8 mouse cellular contexts compared by ENCODE assay signal in the genomic region with DNA sequence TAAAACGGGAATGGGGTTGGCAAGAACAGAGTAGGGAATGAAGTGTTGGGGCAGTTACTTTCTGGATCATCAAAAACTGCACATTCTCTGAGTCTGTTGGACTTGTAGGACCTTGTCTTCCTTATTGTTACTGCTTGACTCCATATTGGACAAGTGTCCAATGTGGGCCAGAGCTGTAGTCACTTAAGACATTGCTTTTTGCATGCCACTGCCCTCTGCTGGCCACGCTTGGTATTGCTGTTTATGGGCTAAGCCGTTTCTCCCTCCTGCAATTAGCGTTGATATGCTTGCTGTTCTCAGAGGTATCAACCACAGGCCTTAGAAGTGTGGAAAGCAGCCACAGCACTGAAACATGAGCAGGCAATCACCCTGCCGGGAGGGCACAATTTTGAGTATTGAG.
DNase-seq lines count a peak whose midpoint lies in the region; ATAC-seq and TF ChIP-seq lines count a peak whose summit lies in the region.

No protein-coding gene starts in this region.

- 32% methylated on average over 5 of the region's 5 CpGs for WGBS in heart, postnatal 0 days
- 34% methylated on average over 5 of the region's 5 CpGs for whole genome bisulfite sequencing in lung, postnatal 0 days

- H3K9ac ChIP-seq in heart, postnatal 0 days (replicated peaks; ENCODE audit: low read depth, low read length) = no peak overlapping the region
- H3K9ac ChIP-seq in lung, postnatal 0 days (replicated peaks; ENCODE audit: low read depth) = no peak overlapping the region

- no peak for TF ChIP-seq POLR2A in embryonic fibroblast, embryonic 13.5 days (IDR thresholded peaks at IDR 0.05; ENCODE audit: low read depth, low read length)

- H3K4me1 ChIP-seq in E14TG2a.4 (replicated peaks; ENCODE audit: low read depth, low read length) = no peaks in the 10 kb centered on the region
- H3K4me1 ChIP-seq in embryonic fibroblast, embryonic 13.5 days (ENCODE audit: control insufficient read depth, insufficient read depth, low read length) = no peaks in the 10 kb centered on the region
- H3K4me1 ChIP-seq in heart, postnatal 0 days (ENCODE audit: control insufficient read depth, insufficient read depth) = peaks cover 14% of the 10 kb centered on the region; the same call in 1 of the 2 replicates
- H3K4me1 ChIP-seq in lung, postnatal 0 days (ENCODE audit: insufficient read depth, low read depth, low read length) = no peaks in the 10 kb centered on the region

- TF ChIP-seq EP300 in heart, postnatal 0 days (IDR thresholded peaks at IDR 0.05; ENCODE audit: low read depth) = no peak
- TF ChIP-seq EP300 in lung, postnatal 0 days (IDR thresholded peaks at IDR 0.05) = no peak

- H3K27me3 ChIP-seq in E14TG2a.4 (ENCODE audit: insufficient read depth, low read length) = 0 out of 2 replicates have a peak, but pooled peaks cover 2% of the 10 kb centered on the region
- no peaks in the 10 kb centered on the region for H3K27me3 ChIP-seq in heart, postnatal 0 days (ENCODE audit: control insufficient read depth, insufficient read depth, low read length)
- no peaks in the 10 kb centered on the region for H3K27me3 ChIP-seq in lung, postnatal 0 days (replicated peaks; ENCODE audit: insufficient read depth, low read length)

- no peaks in the 10 kb centered on the region for H3K9me3 ChIP-seq in E14TG2a.4 (ENCODE audit: low read length)
- H3K9me3 ChIP-seq in heart, postnatal 0 days (replicated peaks; ENCODE audit: control insufficient read depth, low read length) = no peaks in the 10 kb centered on the region
- no peaks in the 10 kb centered on the region for H3K9me3 ChIP-seq in lung, postnatal 0 days (ENCODE audit: low read length)

- no peaks in the 10 kb centered on the region for H3K36me3 ChIP-seq in E14TG2a.4 (ENCODE audit: insufficient read depth, low read length)
- H3K36me3 ChIP-seq in heart, postnatal 0 days (replicated peaks; ENCODE audit: control insufficient read depth, insufficient read depth, low read length) = no peaks in the 10 kb centered on the region
- H3K36me3 ChIP-seq in lung, postnatal 0 days (ENCODE audit: insufficient read depth, low read length) = no peaks in the 10 kb centered on the region

- peak; percentile 98 for TF ChIP-seq CTCF in E14TG2a.4 (conservative IDR thresholded peaks at IDR 0.05; ENCODE audit: low read length)
- TF ChIP-seq CTCF in embryonic fibroblast, embryonic 13.5 days (IDR thresholded peaks at IDR 0.05; ENCODE audit: borderline replicate concordance, insufficient read depth, low read length) = peak; percentile 94
- TF ChIP-seq CTCF in heart, postnatal 0 days (IDR thresholded peaks at IDR 0.05; ENCODE audit: low read depth) = peak; percentile 98
- peak; percentile 98 for TF ChIP-seq CTCF in lung, postnatal 0 days (IDR thresholded peaks at IDR 0.05)

- no peak overlapping the region for H3K27ac ChIP-seq in embryonic fibroblast, embryonic 13.5 days (ENCODE audit: insufficient read depth, low read length)
- H3K27ac ChIP-seq in heart, postnatal 0 days (ENCODE audit: low read depth) = no peak overlapping the region
- no peak overlapping the region for H3K27ac ChIP-seq in lung, postnatal 0 days (ENCODE audit: low read length)

- no peak overlapping the region for H3K4me3 ChIP-seq in E14TG2a.4 (replicated peaks; ENCODE audit: low read length)
- no peak overlapping the region for H3K4me3 ChIP-seq in embryonic fibroblast, embryonic 13.5 days (ENCODE audit: insufficient read depth, low read length)
- no peak overlapping the region for H3K4me3 ChIP-seq in heart, postnatal 0 days (ENCODE audit: low read depth, low read length)
- H3K4me3 ChIP-seq in lung, postnatal 0 days (ENCODE audit: low read depth, low read length) = no peak overlapping the region

- peak; percentile 24; the same call in 1 of the 2 replicates for ATAC-seq in heart, postnatal 0 days (ENCODE audit: insufficient read depth, low read depth)
- peak; percentile 59 for ATAC-seq in lung, postnatal 0 days

- DNase-seq in adrenal gland, postnatal 4 days (ENCODE audit: low spot score in 2 of 2) = peak; percentile 54 to 68
- peak; percentile 59 for DNase-seq in heart, postnatal 0 days (ENCODE audit: low spot score)
- DNase-seq in layer of hippocampus, adult 8-10 months (ENCODE audit: low spot score in 2 of 2) = peak; percentile 50 to 79
- peak; percentile 74 for DNase-seq in lung, postnatal 0 days (ENCODE audit: low spot score)
- peak; percentile 86 for DNase-seq in retina, postnatal 1 day
- peak; percentile 43 to 84 for DNase-seq in urinary bladder, adult 18-20 months (ENCODE audit: low spot score in 2 of 2)

- no peak overlapping the region for H3K4me2 ChIP-seq in heart, postnatal 0 days (ENCODE audit: low read depth, low read length)
- no peak overlapping the region for H3K4me2 ChIP-seq in lung, postnatal 0 days (replicated peaks; ENCODE audit: low read depth, low read length)
